In genomic region chr13:15802043-15802795, GRCm38 (mm10) we compare ENCODE assay signal across 9 mouse cellular contexts.
DNase-seq lines count a peak whose midpoint lies in the region; TF ChIP-seq lines count a peak whose summit lies in the region.
"Had no signal": no experiment of that assay in that cellular context is flagged by ENCODE, and none has a peak within 500 bp of the region (broad histone marks: within the 10 kb centered on the region; RNA-seq: fewer than 3 reads in every experiment).

No protein-coding gene starts in this region.

- intact Hi-C loops in gastrocnemius, adult 2 months (cut with DNase I) = no loop called here

- H3K27me3 ChIP-seq in kidney, adult 2 months (replicated peaks; ENCODE audit: control insufficient read depth, insufficient read depth, low read length) = no peaks in the 10 kb centered on the region
- H3K27me3 ChIP-seq: embryonic facial prominence, embryonic 13.5 days had no signal

- H3K9ac ChIP-seq in ES-E14 (ENCODE audit: insufficient read depth, low read depth, low read length, poor library complexity, severe bottlenecking) = no peak overlapping the region
- H3K9ac ChIP-seq: embryonic facial prominence, embryonic 13.5 days had no signal

- no peaks in the 10 kb centered on the region for H3K36me3 ChIP-seq in ES-E14 (ENCODE audit: control insufficient read depth, insufficient read depth, low read length, poor library complexity, severe bottlenecking)
- H3K36me3 ChIP-seq in kidney, adult 2 months (ENCODE audit: control insufficient read depth, insufficient read depth, low read length) = no peaks in the 10 kb centered on the region
- H3K36me3 ChIP-seq: embryonic facial prominence, embryonic 13.5 days had no signal

- no peaks in the 10 kb centered on the region for H3K4me1 ChIP-seq in ES-E14 (ENCODE audit: control insufficient read depth in 2 of 2, insufficient read depth in 2 of 2, low read length in 2 of 2, poor library complexity in 1 of 2)
- H3K4me1 ChIP-seq in kidney, adult 2 months (ENCODE audit: control insufficient read depth, insufficient read depth, low read length) = no peaks in the 10 kb centered on the region
- H3K4me1 ChIP-seq: embryonic facial prominence, embryonic 13.5 days had no signal

- H3K9me3 ChIP-seq in ES-E14 (ENCODE audit: control insufficient read depth, insufficient read depth, low read depth, low read length) = no peaks in the 10 kb centered on the region
- H3K9me3 ChIP-seq: embryonic facial prominence, embryonic 13.5 days had no signal

- in situ Hi-C loops in ES-E14 (cut with MboI; ENCODE audit: low sequenced_read_pairs in 2 of 2, unreplicated experiment in 2 of 2) = no loop called here

- no peak overlapping the region for H3K27ac ChIP-seq in gastrocnemius, adult 2 months
- H3K27ac ChIP-seq in ES-E14 (ENCODE audit: insufficient read depth, low read depth, low read length, poor library complexity, severe bottlenecking) = no peak overlapping the region
- no peak overlapping the region for H3K27ac ChIP-seq in kidney, adult 2 months (ENCODE audit: insufficient read depth, low read depth, low read length)
- H3K27ac ChIP-seq: embryonic facial prominence, embryonic 13.5 days had no signal

- DNase-seq in gastrocnemius, adult 2 months = peak; percentile 50
- no peak for DNase-seq in gastrocnemius, postnatal 25 days
- no peak for DNase-seq in ES-E14 (ENCODE audit: low read depth, low spot score)
- peak; percentile 75 for DNase-seq in fibroblast of lung, adult 2 months (ENCODE audit: low read depth)
- DNase-seq in layer of hippocampus, postnatal 10 days (ENCODE audit: low spot score in 2 of 2) = peak; percentile 7 to 23
- peak; percentile 10 for DNase-seq in right cerebral cortex, postnatal 4 days
- DNase-seq in kidney, adult 2 months = no peak
- DNase-seq in thymus, postnatal 25 days = no peak

- peak overlapping the region; percentile 13; the same call in 1 of the 2 replicates for H3K4me3 ChIP-seq in gastrocnemius, adult 2 months
- no peak overlapping the region for H3K4me3 ChIP-seq in ES-E14 (ENCODE audit: insufficient read depth in 1 of 2, low read depth in 1 of 2, low read length in 2 of 2, poor library complexity in 1 of 2, severe bottlenecking in 1 of 2)
- no peak overlapping the region for H3K4me3 ChIP-seq in kidney, adult 2 months (ENCODE audit: insufficient read depth, low read depth, low read length)
- H3K4me3 ChIP-seq: embryonic facial prominence, embryonic 13.5 days had no signal

- no peak for TF ChIP-seq POLR2A in kidney, adult 2 months (IDR thresholded peaks at IDR 0.05; ENCODE audit: low read depth, low read length)

- TF ChIP-seq CTCF in gastrocnemius, adult 2 months (IDR thresholded peaks at IDR 0.05) = no peak
- TF ChIP-seq CTCF in kidney, adult 2 months (conservative IDR thresholded peaks at IDR 0.05; ENCODE audit: insufficient read depth, insufficient read length, low read depth, low read length) = no peak

- WGBS in kidney, adult 2 months = 71% methylated on average over 16 of the region's 16 CpGs

TF ChIP-seq in ES-E14, 5 proteins besides CTCF, POLR2A, EP300 and RAD21:
- TF ChIP-seq ZNF384 (IDR thresholded peaks at IDR 0.05; ENCODE audit: low read depth, low read length) = peak; percentile 78
- no peak; the same call in 1 of the 2 replicates for TF ChIP-seq ZC3H11A (IDR thresholded peaks at IDR 0.05; ENCODE audit: borderline replicate concordance, low read depth, low read length)

Comparison
In these comparisons a context has a peak if more than half of its experiments do, and no peak if none do; other contexts are left out.
1. DNase-seq: peak in gastrocnemius, adult 2 months (single experiment), fibroblast of lung, adult 2 months (single experiment), layer of hippocampus, postnatal 10 days (2 of 2) and right cerebral cortex, postnatal 4 days (single experiment); none in gastrocnemius, postnatal 25 days (single experiment), ES-E14 (single experiment), kidney, adult 2 months (single experiment) and thymus, postnatal 25 days (single experiment).